Comparison of ENCODE assay signal across 21 mouse cellular contexts in the genomic region with DNA sequence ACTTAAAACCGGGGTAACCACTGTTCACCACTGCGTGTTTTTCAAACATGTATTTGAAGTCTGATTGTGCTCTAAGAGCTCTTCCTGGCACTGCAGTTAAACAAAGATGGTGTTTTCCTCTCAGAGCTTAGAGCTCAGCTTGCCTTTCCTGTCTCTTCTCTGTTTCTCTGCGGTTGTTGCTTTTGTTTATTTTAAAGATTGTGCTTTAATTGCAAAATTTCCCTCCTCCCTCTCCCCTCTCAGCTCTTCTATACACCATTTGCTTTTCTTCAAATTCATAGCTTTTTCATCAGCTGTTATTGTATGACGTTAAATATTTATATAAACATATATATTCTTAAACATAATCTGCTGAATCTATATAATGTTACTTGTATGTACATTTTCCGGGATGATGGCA.
DNase-seq lines count a peak whose midpoint lies in the region; ATAC-seq and TF ChIP-seq lines count a peak whose summit lies in the region.
"Had no signal": no experiment of that assay in that cellular context is flagged by ENCODE, and none has a peak within 500 bp of the region (broad histone marks: within the 10 kb centered on the region; RNA-seq: fewer than 3 reads in every experiment).

No protein-coding gene starts in this region.

- H3K4me1 ChIP-seq in embryonic facial prominence, embryonic 13.5 days: peaks cover 11% of the 10 kb centered on the region; the same call in 1 of the 2 replicates
- H3K4me1 ChIP-seq in embryonic facial prominence, embryonic 10.5 days: peaks cover 21% of the 10 kb centered on the region
- 0 out of 2 replicates have a peak, but pooled peaks cover 3% of the 10 kb centered on the region for H3K4me1 ChIP-seq in kidney, embryonic 16.5 days (ENCODE audit: insufficient read depth, low read length)
- H3K4me1 ChIP-seq in lung, embryonic 16.5 days (replicated peaks; ENCODE audit: control insufficient read depth, insufficient read depth, low read length): peaks cover 20% of the 10 kb centered on the region
- H3K4me1 ChIP-seq in stomach, embryonic 15.5 days: 0 out of 2 replicates have a peak, but pooled peaks cover 7% of the 10 kb centered on the region
- peaks cover 6% of the 10 kb centered on the region; the same call in 1 of the 2 replicates for H3K4me1 ChIP-seq in midbrain, postnatal 0 days (ENCODE audit: insufficient read depth, low read length)

- no peak overlapping the region for H3K9ac ChIP-seq in embryonic facial prominence, embryonic 13.5 days
- H3K9ac ChIP-seq in kidney, embryonic 16.5 days (replicated peaks; ENCODE audit: low read length): no peak overlapping the region
- H3K9ac ChIP-seq in lung, embryonic 16.5 days (ENCODE audit: low read length): no peak overlapping the region
- H3K9ac ChIP-seq in stomach, embryonic 15.5 days: no peak overlapping the region
- no peak overlapping the region for H3K9ac ChIP-seq in midbrain, postnatal 0 days (replicated peaks; ENCODE audit: low read length, poor library complexity, severe bottlenecking)
- H3K9ac ChIP-seq: forebrain, embryonic 13.5 days; forebrain, postnatal 0 days; heart, embryonic 12.5 days had no signal

- H3K4me3 ChIP-seq in embryonic facial prominence, embryonic 13.5 days: no peak overlapping the region
- no peak overlapping the region for H3K4me3 ChIP-seq in embryonic facial prominence, embryonic 10.5 days
- no peak overlapping the region for H3K4me3 ChIP-seq in kidney, embryonic 16.5 days (ENCODE audit: low read length)
- H3K4me3 ChIP-seq in lung, embryonic 16.5 days (ENCODE audit: low read length): no peak overlapping the region
- no peak overlapping the region for H3K4me3 ChIP-seq in stomach, embryonic 15.5 days (replicated peaks)
- H3K4me3 ChIP-seq in midbrain, postnatal 0 days (ENCODE audit: low read depth, low read length): no peak overlapping the region
- H3K4me3 ChIP-seq: forebrain, embryonic 13.5 days; heart, adult 2 months; heart, embryonic 12.5 days had no signal

- H3K36me3 ChIP-seq in embryonic facial prominence, embryonic 13.5 days: no peaks in the 10 kb centered on the region
- H3K36me3 ChIP-seq in embryonic facial prominence, embryonic 10.5 days (replicated peaks): no peaks in the 10 kb centered on the region
- H3K36me3 ChIP-seq in kidney, embryonic 16.5 days (ENCODE audit: insufficient read depth, low read length): no peaks in the 10 kb centered on the region
- no peaks in the 10 kb centered on the region for H3K36me3 ChIP-seq in lung, embryonic 16.5 days (ENCODE audit: control insufficient read depth, insufficient read depth, low read length)
- H3K36me3 ChIP-seq in stomach, embryonic 15.5 days: no peaks in the 10 kb centered on the region
- H3K36me3 ChIP-seq in midbrain, postnatal 0 days (ENCODE audit: insufficient read depth, low read length): no peaks in the 10 kb centered on the region
- H3K36me3 ChIP-seq: G1E; heart, embryonic 12.5 days had no signal

- TF ChIP-seq CTCF in midbrain, postnatal 0 days (IDR thresholded peaks at IDR 0.05): no peak

- WGBS in embryonic facial prominence, embryonic 13.5 days: 45% methylated on average over 5 of the region's 5 CpGs
- 57% methylated on average over 5 of the region's 5 CpGs for WGBS in embryonic facial prominence, embryonic 10.5 days
- WGBS in kidney, embryonic 16.5 days: 69% methylated on average over 5 of the region's 5 CpGs
- WGBS in lung, embryonic 16.5 days: 25% methylated on average over 5 of the region's 5 CpGs
- 35% methylated on average over 5 of the region's 5 CpGs for WGBS in stomach, embryonic 15.5 days
- WGBS in midbrain, postnatal 0 days: 80% methylated on average over 5 of the region's 5 CpGs

- H3K27me3 ChIP-seq in embryonic facial prominence, embryonic 13.5 days: no peaks in the 10 kb centered on the region
- no peaks in the 10 kb centered on the region for H3K27me3 ChIP-seq in embryonic facial prominence, embryonic 10.5 days (replicated peaks; ENCODE audit: low read depth, poor library complexity, severe bottlenecking)
- H3K27me3 ChIP-seq in kidney, embryonic 16.5 days (ENCODE audit: insufficient read depth, low read length): no peaks in the 10 kb centered on the region
- H3K27me3 ChIP-seq in lung, embryonic 16.5 days (ENCODE audit: control insufficient read depth, insufficient read depth, low read depth, low read length): no peaks in the 10 kb centered on the region
- H3K27me3 ChIP-seq in stomach, embryonic 15.5 days (replicated peaks): no peaks in the 10 kb centered on the region
- no peaks in the 10 kb centered on the region for H3K27me3 ChIP-seq in midbrain, postnatal 0 days (ENCODE audit: insufficient read depth, low read length)
- H3K27me3 ChIP-seq: forebrain, embryonic 13.5 days; heart, embryonic 12.5 days had no signal

- DNase-seq in embryonic facial prominence, embryonic 10.5 days (ENCODE audit: low spot score): no peak
- DNase-seq in kidney, postnatal 25 days: no peak
- DNase-seq in lung, postnatal 14 days: no peak
- DNase-seq in midbrain, postnatal 0 days (ENCODE audit: low spot score): no peak
- DNase-seq: adrenal gland, adult 8-10 months; adrenal gland, postnatal 36 days; B cell, adult 2 months; cerebellum, adult 2 months; cerebellum, postnatal 10 days; forebrain, postnatal 0 days; gastrocnemius, postnatal 14 days; heart, adult 2 months; heart, postnatal 36 days had no signal

- 0 out of 2 replicates have a peak overlapping the region, but pooled peaks have one; percentile 7 for H3K27ac ChIP-seq in embryonic facial prominence, embryonic 13.5 days
- H3K27ac ChIP-seq in embryonic facial prominence, embryonic 10.5 days (replicated peaks): no peak overlapping the region; the same call in 1 of the 2 replicates
- peak overlapping the region; percentile 1; the same call in 1 of the 2 replicates for H3K27ac ChIP-seq in kidney, embryonic 16.5 days (ENCODE audit: low read length)
- H3K27ac ChIP-seq in lung, embryonic 16.5 days (ENCODE audit: low read length): peak overlapping the region; percentile 81
- peak overlapping the region; percentile 54; the same call in 1 of the 2 replicates for H3K27ac ChIP-seq in stomach, embryonic 15.5 days
- H3K27ac ChIP-seq in midbrain, postnatal 0 days (ENCODE audit: low read depth, low read length): no peak overlapping the region
- H3K27ac ChIP-seq: forebrain, embryonic 13.5 days; heart, adult 2 months had no signal

- no peak overlapping the region for H3K4me2 ChIP-seq in embryonic facial prominence, embryonic 13.5 days
- H3K4me2 ChIP-seq in kidney, embryonic 16.5 days (replicated peaks; ENCODE audit: low read depth, low read length): no peak overlapping the region
- H3K4me2 ChIP-seq in lung, embryonic 16.5 days (ENCODE audit: low read depth, low read length): no peak overlapping the region
- no peak overlapping the region for H3K4me2 ChIP-seq in stomach, embryonic 15.5 days
- no peak overlapping the region for H3K4me2 ChIP-seq in midbrain, postnatal 0 days (ENCODE audit: low read depth, low read length, poor library complexity, severe bottlenecking)
- H3K4me2 ChIP-seq: forebrain, embryonic 13.5 days; heart, embryonic 12.5 days had no signal

- H3K9me3 ChIP-seq in embryonic facial prominence, embryonic 13.5 days: no peaks in the 10 kb centered on the region
- no peaks in the 10 kb centered on the region for H3K9me3 ChIP-seq in embryonic facial prominence, embryonic 10.5 days
- no peaks in the 10 kb centered on the region for H3K9me3 ChIP-seq in kidney, embryonic 16.5 days (ENCODE audit: low read length)
- no peaks in the 10 kb centered on the region for H3K9me3 ChIP-seq in lung, embryonic 16.5 days (ENCODE audit: control insufficient read depth, low read length)
- H3K9me3 ChIP-seq in stomach, embryonic 15.5 days: no peaks in the 10 kb centered on the region
- no peaks in the 10 kb centered on the region for H3K9me3 ChIP-seq in midbrain, postnatal 0 days (ENCODE audit: low read length)
- H3K9me3 ChIP-seq: forebrain, embryonic 13.5 days; G1E; heart, embryonic 12.5 days had no signal

- ATAC-seq in embryonic facial prominence, embryonic 13.5 days (ENCODE audit: insufficient number of reproducible peaks, insufficient read depth, low FRiP score, low TSS enrichment, low read depth): no peak
- no peak for ATAC-seq in kidney, embryonic 16.5 days (ENCODE audit: low FRiP score, low TSS enrichment)
- ATAC-seq in lung, embryonic 16.5 days (ENCODE audit: low read depth): peak; percentile 63
- no peak for ATAC-seq in stomach, embryonic 15.5 days (ENCODE audit: insufficient read depth, low FRiP score, low read depth)
- ATAC-seq in midbrain, postnatal 0 days (ENCODE audit: low FRiP score): no peak
- ATAC-seq: CD4-positive, CD25-positive, alpha-beta regulatory T cell, adult 4 months; forebrain, embryonic 13.5 days; forebrain, postnatal 0 days had no signal

Comparison
In these comparisons a context has a peak if more than half of its experiments do, and no peak if none do; other contexts are left out.
1. H3K27ac ChIP-seq: peak in embryonic facial prominence, embryonic 13.5 days (single experiment), kidney, embryonic 16.5 days (single experiment), lung, embryonic 16.5 days (single experiment) and stomach, embryonic 15.5 days (single experiment); none in embryonic facial prominence, embryonic 10.5 days (single experiment) and midbrain, postnatal 0 days (single experiment).